Mouse (Mus musculus) MEL (cell line): Measurements from ENCODE around the gene Zc3h12d. TPM values are rescaled to one million over a fixed set of nuclear protein-coding genes. Genes with fewer than 3 reads are reported as not detected.
A peak's percentile ranks its signal among the peaks of the same experiment; 100 is the strongest.

Experiments used
- DNase-seq: peaks from one replicate; pipeline ENCODE4 v3.0.0; 2011; ENCODE audit warnings: low read depth, low spot score
- H3K27ac ChIP-seq: 2 replicates; pipeline ENCODE4 v1.5.1; 2012; ENCODE audit warnings: low read depth, mild to moderate bottlenecking, control low read depth, low read length, moderate library complexity; ENCODE audit not compliant: control insufficient read depth
- H3K27me3 ChIP-seq, 2 experiments: fragments of 150-350 bp in 1 of 2; sonication (generic) in 1 of 2; 2 replicates each; pipeline ENCODE4 v1.6.1; 2012; ENCODE audit warnings: low read length in 2 of 2, mild to moderate bottlenecking in 2 of 2, improper control_type of control experiment in 1 of 2, moderate library complexity in 1 of 2; ENCODE audit not compliant: insufficient read depth in 2 of 2, control insufficient read depth in 1 of 2
- H3K36me3 ChIP-seq, 2 experiments: 2 replicates each; pipeline ENCODE4 v1.6.1; 2012 to 2014; ENCODE audit warnings: low read length in 2 of 2, improper control_type of control experiment in 1 of 2, inconsistent platforms in 1 of 2, mild to moderate bottlenecking in 1 of 2; ENCODE audit not compliant: insufficient read depth in 2 of 2, control insufficient read depth in 1 of 2
- H3K4me1 ChIP-seq, 2 experiments: fragments of 150-350 bp in 1 of 2; sonication (generic) in 1 of 2; 2 replicates each; pipeline ENCODE4 v1.6.1; 2012; ENCODE audit warnings: low read length in 2 of 2, improper control_type of control experiment in 1 of 2, mild to moderate bottlenecking in 1 of 2; ENCODE audit not compliant: insufficient read depth in 2 of 2, control insufficient read depth in 1 of 2
- H3K4me3 ChIP-seq, 2 experiments: fragments of 150-350 bp in 1 of 2; sonication (generic) in 1 of 2; 2 replicates each; pipeline ENCODE4 v1.5.1; 2012; ENCODE audit warnings: low read depth in 2 of 2, low read length in 2 of 2, mild to moderate bottlenecking in 2 of 2, moderate library complexity in 2 of 2, control low read depth in 1 of 2, improper control_type of control experiment in 1 of 2; ENCODE audit not compliant: control insufficient read depth in 1 of 2, insufficient read depth in 1 of 2
- H3K79me2 ChIP-seq: 2 replicates; pipeline ENCODE4 v1.6.1; 2012; ENCODE audit warnings: mild to moderate bottlenecking, low read length, moderate library complexity; ENCODE audit not compliant: control insufficient read depth, poor library complexity, insufficient read depth
- H3K9ac ChIP-seq: 2 replicates; pipeline ENCODE4 v1.6.1; 2012; ENCODE audit warnings: low read depth, mild to moderate bottlenecking, control low read depth, low read length, moderate library complexity; ENCODE audit not compliant: control insufficient read depth, poor library complexity, severe bottlenecking
- H3K9me3 ChIP-seq: fragments of 150-350 bp; sonication (generic); replicated peaks from 2 replicates; pipeline ENCODE4 v1.6.1; 2012; ENCODE audit warnings: mild to moderate bottlenecking, low read length, improper control_type of control experiment, moderate library complexity; ENCODE audit not compliant: insufficient read depth
- BHLHE40 ChIP-seq: IDR thresholded peaks from 2 replicates; pipeline ENCODE4 v1.6.1; 2012; ENCODE audit warnings: low read depth, mild to moderate bottlenecking, inconsistent platforms, low read length, improper control_type of control experiment, borderline replicate concordance
- CHD1 ChIP-seq: IDR thresholded peaks from 2 replicates; pipeline ENCODE4 v1.6.1; 2012; ENCODE audit warnings: low read depth, mild to moderate bottlenecking, inconsistent platforms, low read length, improper control_type of control experiment
- CTCF ChIP-seq, 3 experiments: IDR thresholded peaks in 2 of 3; conservative IDR thresholded peaks in 1 of 3; 2 replicates each; pipeline ENCODE4 v1.5.1; 2011 to 2012; ENCODE audit warnings: low read length in 3 of 3, low read depth in 2 of 3, mild to moderate bottlenecking in 2 of 3, improper control_type of control experiment in 1 of 3, inconsistent platforms in 1 of 3, mixed read lengths in 1 of 3, moderate library complexity in 1 of 3; ENCODE audit not compliant: control insufficient read depth in 1 of 3, insufficient read depth in 1 of 3, poor library complexity in 1 of 3, severe bottlenecking in 1 of 3
- E2F4 ChIP-seq: IDR thresholded peaks from 2 replicates; pipeline ENCODE4 v1.6.1; 2011; ENCODE audit warnings: low read depth, low read length, improper control_type of control experiment, borderline replicate concordance
- ETS1 ChIP-seq: IDR thresholded peaks from 2 replicates; pipeline ENCODE4 v1.6.1; 2012; ENCODE audit warnings: low read depth, mild to moderate bottlenecking, inconsistent platforms, low read length, improper control_type of control experiment, moderate library complexity
- GATA1 ChIP-seq: IDR thresholded peaks from 2 replicates; pipeline ENCODE4 v1.6.1; 2011; ENCODE audit warnings: low read depth, low read length, improper control_type of control experiment
- JUND ChIP-seq: IDR thresholded peaks from 2 replicates; pipeline ENCODE4 v1.6.1; 2011; ENCODE audit warnings: low read depth, mild to moderate bottlenecking, improper control_type of control experiment, low read length
- MAX ChIP-seq: IDR thresholded peaks from 2 replicates; pipeline ENCODE4 v1.6.1; 2011; ENCODE audit warnings: low read length, improper control_type of control experiment
- MEF2A ChIP-seq: IDR thresholded peaks from 2 replicates; pipeline ENCODE4 v1.6.1; 2014; ENCODE audit warnings: low read depth, mild to moderate bottlenecking, inconsistent platforms, low read length, improper control_type of control experiment; ENCODE audit not compliant: poor library complexity, insufficient replicate concordance, severe bottlenecking; ENCODE audit errors: extremely low read depth
- MXI1 ChIP-seq: IDR thresholded peaks from 2 replicates; pipeline ENCODE4 v1.6.1; 2011; ENCODE audit warnings: mild to moderate bottlenecking, low read depth, low read length, improper control_type of control experiment
- TAL1 ChIP-seq: IDR thresholded peaks from 2 replicates; pipeline ENCODE4 v1.6.1; 2012; ENCODE audit warnings: mild to moderate bottlenecking, inconsistent platforms, low read length, moderate library complexity, mixed read lengths
- TBP ChIP-seq: IDR thresholded peaks from 2 replicates; pipeline ENCODE4 v1.8.0; 2011; ENCODE audit warnings: low read depth, low read length, improper control_type of control experiment
- TCF12 ChIP-seq: IDR thresholded peaks from 2 replicates; pipeline ENCODE4 v1.6.1; 2014; ENCODE audit warnings: low read depth, mild to moderate bottlenecking, inconsistent platforms, low read length, improper control_type of control experiment, moderate library complexity
- USF1 ChIP-seq: IDR thresholded peaks from 2 replicates; pipeline ENCODE4 v1.6.1; 2014; ENCODE audit warnings: low read depth, mild to moderate bottlenecking, inconsistent platforms, low read length, improper control_type of control experiment, moderate library complexity
- USF2 ChIP-seq, 2 experiments: IDR thresholded peaks; 2 replicates each; pipeline ENCODE4 v1.6.1; 2011 to 2012; ENCODE audit warnings: improper control_type of control experiment in 2 of 2, low read length in 2 of 2, borderline replicate concordance in 1 of 2, inconsistent platforms in 1 of 2, low read depth in 1 of 2, mild to moderate bottlenecking in 1 of 2; ENCODE audit not compliant: insufficient read depth in 1 of 2
- ZC3H11A ChIP-seq: IDR thresholded peaks from 2 replicates; pipeline ENCODE4 v1.6.1; 2012; ENCODE audit warnings: low read depth, mild to moderate bottlenecking, inconsistent platforms, low read length, improper control_type of control experiment
- ZNF384 ChIP-seq: IDR thresholded peaks from 2 replicates; pipeline ENCODE4 v1.6.1; 2012; ENCODE audit warnings: low read depth, mild to moderate bottlenecking, inconsistent platforms, low read length, improper control_type of control experiment
- polyA plus RNA-seq, 2 experiments: library from polyadenylated mRNA; stranded (reverse) in 1 of 2; unstranded in 1 of 2; fragments of >175 nt in 1 of 2; fragments of >200 nt in 1 of 2; gene quantifications; 2 replicates each; pipeline versions ENCODE4 v1.2.1 to v1.2.4; 2012; ENCODE audit warnings: low replicate concordance in 2 of 2, low read depth in 1 of 2; ENCODE audit not compliant: insufficient read length in 2 of 2, insufficient read depth in 1 of 2, missing spikeins in 1 of 2
- total RNA-seq: library from RNA; depleted of rRNA; stranded (reverse); fragments of 300-350 nt; gene quantifications from 2 replicates; pipeline ENCODE4 v1.2.3, GENCODE M21; 2012

Gene Zc3h12d
- total and polyA plus RNA-seq, 3 experiments: not detected

GRCm38 (mm10) chr10:7792751-7793385, 39.4 kb upstream of the Zc3h12d start, which contains the start of the genes Ginm1 and Ppil4 (continued):
- TF ChIP-seq JUND: no peak
- no peak for TF ChIP-seq ZNF384
- peak; percentile 78 for TF ChIP-seq TBP
- peak; percentile 95; the same call in 1 of the 2 replicates for TF ChIP-seq E2F4
- TF ChIP-seq CHD1: peak; percentile 84; the same call in 1 of the 2 replicates
- TF ChIP-seq TAL1: no peak
- TF ChIP-seq MAX: peak; percentile 73
- TF ChIP-seq USF2 (IDR thresholded peaks at IDR 0.05; ENCODE audit: borderline replicate concordance in 1 of 2, insufficient read depth in 1 of 2, low read depth in 1 of 2, low read length in 2 of 2): no peak
- TF ChIP-seq GATA1: peak; percentile 43; the same call in 1 of the 2 replicates
- TF ChIP-seq TCF12: peak; percentile 75

- H3K9ac ChIP-seq: no peak overlapping the region
- no peaks in the 10 kb centered on the region for H3K79me2 ChIP-seq
- no peak overlapping the region for H3K27ac ChIP-seq
- H3K9me3 ChIP-seq: no peaks in the 10 kb centered on the region
- H3K36me3 ChIP-seq: peaks cover 6 to 49% of the 10 kb centered on the region in 2 experiments
- H3K4me1 ChIP-seq: peaks cover 0 to 8% of the 10 kb centered on the region in 2 experiments; a peak in 2 of 4 replicates
- TF ChIP-seq ZC3H11A (no peak), GATA1 (peak; percentile 53; the same call in 1 of the 2 replicates), CTCF (IDR thresholded peaks at IDR 0.05 in 2 of 3, conservative IDR thresholded peaks at IDR 0.05 in 1 of 3; ENCODE audit: control insufficient read depth in 1 of 3, insufficient read depth in 1 of 3, low read depth in 2 of 3, low read length in 3 of 3, poor library complexity in 1 of 3, severe bottlenecking in 1 of 3) (no peak), MEF2A (no peak), MXI1 (peak; percentile 42; the same call in 1 of the 2 replicates), USF1 (peak; percentile 34; the same call in 1 of the 2 replicates), BHLHE40 (peak; percentile 56), ETS1 (peak; percentile 34; the same call in 1 of the 2 replicates), TCF12 (0 out of 2 replicates have a peak, but pooled peaks have one; percentile 12)
- peak; percentile 16 for DNase-seq
- no peak overlapping the region for H3K4me3 ChIP-seq
- H3K27me3 ChIP-seq: no peaks in the 10 kb centered on the region
Measured at GRCm38 (mm10) chr10:7801258-7801657, 31.0 kb upstream of the Zc3h12d start.
